Mouse (Mus musculus) gonadal fat pad, adult 2 months (tissue): ENCODE measurements at regions not wholly inside any gene's neighbourhood (a gene's known extent, or its start where the extent isn't known, plus 50 kb on each side); places are given as distances from the start of the nearest gene placed in this dataset.

Experiments used
- DNase-seq: peaks from one replicate; pipeline ENCODE4 v3.0.0-alpha.2; 2012; ENCODE audit warnings: low read depth

GRCm38 (mm10) chr12:35314035-35314434 lies 220.8 kb downstream of the Ahr start:
- DNase-seq, result peak; percentile 9

- peak; percentile 24 for DNase-seq
Measured at GRCm38 (mm10) chr12:35313191-35313925, 221.5 kb downstream of the Ahr start.

- DNase-seq, result no peak
Measured at GRCm38 (mm10) chr12:35308537-35308936, 226.3 kb downstream of the Ahr start.

- DNase-seq, result no peak
Measured at GRCm38 (mm10) chr12:35303764-35304717, 230.8 kb downstream of the Ahr start.

DNA sequence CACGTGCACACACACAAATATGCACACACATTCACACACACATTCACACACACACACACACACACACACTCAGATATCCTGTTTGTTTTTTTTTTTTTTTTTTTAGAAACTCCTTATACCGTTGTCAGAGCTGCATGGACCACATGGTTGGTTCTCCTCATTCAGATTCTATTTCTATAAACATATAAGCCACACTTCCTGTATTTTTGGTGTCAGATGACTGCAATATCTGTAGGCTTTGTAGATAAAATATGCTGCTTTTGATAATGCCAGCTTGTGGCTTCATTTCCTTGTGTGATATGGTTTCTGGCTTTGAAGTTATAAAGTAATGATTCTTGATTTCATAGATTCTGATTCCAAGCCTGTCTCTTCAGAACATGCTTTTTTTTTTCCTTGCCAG lies 231.7 kb downstream of the Ahr start:
- no peak for DNase-seq

GRCm38 (mm10) chr12:35294668-35295067 lies 240.2 kb downstream of the Ahr start:
- DNase-seq, result peak; percentile 28

DNA sequence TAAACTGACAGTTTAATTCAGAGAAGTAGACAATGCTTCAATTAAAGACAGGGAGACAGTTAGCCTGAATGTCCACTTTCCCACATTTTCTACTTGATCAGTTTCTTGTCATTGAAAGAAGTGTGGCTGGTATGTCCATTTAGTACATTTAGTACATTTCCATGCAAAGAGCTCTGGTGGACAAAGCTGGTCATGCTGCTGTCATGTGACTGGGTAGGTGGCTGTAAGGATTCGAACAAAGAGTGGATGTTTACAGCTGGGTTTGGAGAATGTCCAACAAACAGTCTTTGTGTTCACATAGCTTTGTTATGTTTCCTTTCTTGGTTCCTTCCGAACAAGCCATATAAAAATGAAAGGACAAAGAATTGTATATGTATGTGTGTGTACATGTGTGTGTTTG lies 241.3 kb downstream of the Ahr start:
- DNase-seq, result no peak

GRCm38 (mm10) chr12:35291941-35292341 lies 242.9 kb downstream of the Ahr start:
- DNase-seq, result no peak

GRCm38 (mm10) chr12:35287974-35288373 lies 241.0 kb downstream of the Snx13 start:
- no peak for DNase-seq

- no peak for DNase-seq
Measured at GRCm38 (mm10) chr12:35287570-35287969, 240.6 kb downstream of the Snx13 start.

GRCm38 (mm10) chr12:35286974-35287553 lies 240.1 kb downstream of the Snx13 start:
- no peak for DNase-seq

- DNase-seq, result no peak
Measured at GRCm38 (mm10) chr12:35284345-35284744, 237.4 kb downstream of the Snx13 start.

GRCm38 (mm10) chr12:35283925-35284324 lies 236.9 kb downstream of the Snx13 start:
- DNase-seq, result peak; percentile 27

- DNase-seq, result no peak
Measured at GRCm38 (mm10) chr12:35283407-35283806, 236.4 kb downstream of the Snx13 start.

DNA sequence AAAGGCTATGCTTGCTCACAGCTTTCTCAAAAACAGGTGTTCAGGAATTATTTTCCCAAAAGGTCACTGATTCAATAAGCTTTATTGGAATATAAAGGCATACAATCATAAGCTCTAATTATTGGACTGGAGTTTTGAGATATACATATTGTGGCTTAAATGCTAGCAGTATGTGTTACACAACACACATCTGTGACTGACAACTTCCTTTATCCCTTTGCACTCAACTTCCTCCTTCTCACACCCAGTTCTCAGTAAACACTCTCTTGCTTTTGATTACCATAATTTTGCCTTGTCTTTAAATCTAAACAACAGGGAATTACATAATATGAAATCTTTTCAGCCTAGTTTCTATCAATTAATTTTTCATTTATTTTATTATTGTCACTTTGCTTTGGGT lies 222.5 kb downstream of the Snx13 start:
- DNase-seq, result no peak

DNA sequence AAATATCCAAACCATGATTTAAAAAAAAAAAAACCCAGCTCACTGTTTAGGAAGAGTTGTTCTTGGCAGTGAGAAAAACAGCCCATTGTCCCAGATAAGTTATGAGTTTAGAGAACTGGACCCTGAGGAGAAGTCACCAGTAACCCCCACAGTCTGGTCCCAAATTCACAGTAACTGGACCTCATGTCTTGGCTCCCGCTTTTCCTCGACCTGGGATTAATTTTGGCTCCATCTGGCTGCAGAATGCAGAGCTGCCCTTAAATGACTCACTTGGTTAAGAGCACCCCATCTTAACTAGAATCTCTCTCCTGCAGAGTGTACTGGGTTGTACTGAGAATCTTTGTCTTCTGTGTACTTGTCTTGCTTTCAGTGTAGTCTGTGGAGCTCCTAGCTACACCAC lies 221.0 kb downstream of the Snx13 start:
- no peak for DNase-seq

- DNase-seq, result no peak
Measured at GRCm38 (mm10) chr12:35267023-35267654, 220.2 kb downstream of the Snx13 start.

GRCm38 (mm10) chr12:35259781-35260180 lies 212.8 kb downstream of the Snx13 start:
- DNase-seq, result no peak

- no peak for DNase-seq
Measured at GRCm38 (mm10) chr12:35255723-35256401, 208.9 kb downstream of the Snx13 start.

DNA sequence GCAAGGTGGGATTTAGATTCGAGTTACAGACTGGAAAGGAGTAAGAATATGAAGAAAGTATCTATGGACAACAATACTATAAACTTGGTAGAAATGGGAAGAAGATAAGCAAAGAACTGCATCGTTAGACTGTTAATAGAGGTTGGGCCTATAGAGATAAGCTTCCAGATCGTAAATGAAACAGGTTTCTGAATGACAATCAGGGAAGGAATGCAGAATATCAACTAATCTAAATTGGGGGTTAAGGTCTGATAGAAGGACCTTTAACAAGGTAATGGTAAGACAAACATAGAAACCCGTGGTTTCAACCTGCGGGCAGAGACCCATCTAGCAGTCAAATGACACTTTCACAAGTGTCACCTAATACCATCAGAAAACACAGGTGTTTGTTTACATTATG lies 201.5 kb downstream of the Snx13 start:
- no peak for DNase-seq

DNA sequence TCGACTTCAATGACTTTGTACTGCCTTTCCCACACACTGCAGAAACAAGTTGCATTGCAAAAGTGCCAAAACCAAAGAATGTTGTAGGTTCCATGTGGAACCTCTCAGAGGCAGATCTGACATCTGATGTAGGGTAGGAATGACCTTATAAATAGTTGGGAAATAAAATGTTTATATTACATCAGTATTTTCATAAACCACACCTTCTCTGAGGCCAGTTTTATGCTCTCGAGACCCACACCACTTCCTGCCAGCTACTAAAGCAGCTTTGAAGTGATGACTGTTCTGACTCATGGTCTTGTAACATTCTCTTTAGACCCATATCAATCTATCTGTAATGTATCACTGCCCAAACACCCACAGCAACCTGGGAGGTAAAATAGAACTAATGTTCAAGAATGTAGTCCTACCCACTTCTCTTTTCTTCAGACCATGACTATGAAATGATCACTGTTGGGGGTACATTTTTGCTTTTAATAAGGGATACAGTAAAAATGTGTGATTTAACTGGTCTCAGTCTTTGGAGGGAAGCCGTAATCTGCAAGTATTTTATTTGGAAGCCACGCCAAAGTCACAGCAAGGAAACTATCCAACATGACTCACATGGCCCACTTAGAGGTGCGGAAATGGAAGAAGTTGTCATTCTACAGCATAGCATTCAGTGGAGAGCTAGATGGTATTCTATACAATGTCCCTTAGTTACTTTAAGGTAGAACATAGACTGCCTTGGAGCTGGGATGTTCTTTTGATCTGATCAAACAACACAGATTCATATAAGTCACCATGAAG lies 199.4 kb downstream of the Snx13 start:
- no peak for DNase-seq
